Mouse (Mus musculus): Measurements from ENCODE around the gene D130052B06Rik. TPM values are rescaled to one million over a fixed set of nuclear protein-coding genes. Genes with fewer than 3 reads are reported as not detected.
A peak's percentile ranks its signal among the peaks of the same experiment; 100 is the strongest.

Gene D130052B06Rik
- polyA plus RNA-seq, 1 experiment from 2014 or later, result not detected

GRCm38 (mm10) chr11:33654485-33654884, 55.4 kb downstream of the D130052B06Rik start:
- ATAC-seq (ENCODE audit: low read depth), result no peak
- H3K4me1 ChIP-seq (ENCODE audit: control insufficient read depth, insufficient read depth, low read length), result peaks cover 3% of the 10 kb centered on the region; the same call in 1 of the 2 replicates
- no peak overlapping the region for H3K4me2 ChIP-seq (ENCODE audit: low read depth, low read length)
- no peak overlapping the region for H3K9ac ChIP-seq (replicated peaks; ENCODE audit: low read depth, low read length)
- H3K36me3 ChIP-seq (ENCODE audit: control insufficient read depth, insufficient read depth, low read length), result no peaks in the 10 kb centered on the region
- H3K4me3 ChIP-seq (ENCODE audit: low read depth, low read length), result no peak overlapping the region
- 83% methylated on average over 2 of the region's 2 CpGs for WGBS
- H3K9me3 ChIP-seq (ENCODE audit: control insufficient read depth, low read length), result no peaks in the 10 kb centered on the region
- H3K27ac ChIP-seq (ENCODE audit: low read depth, low read length), result no peak overlapping the region
- no peaks in the 10 kb centered on the region for H3K27me3 ChIP-seq (ENCODE audit: control insufficient read depth, insufficient read depth, low read length)

GRCm38 (mm10) chr11:33655221-33655620, 56.1 kb downstream of the D130052B06Rik start:
- no peaks in the 10 kb centered on the region for H3K36me3 ChIP-seq (ENCODE audit: control insufficient read depth, insufficient read depth, low read length)
- H3K9ac ChIP-seq (replicated peaks; ENCODE audit: low read depth, low read length), result no peak overlapping the region
- WGBS, result 75% methylated on average over 3 of the region's 3 CpGs
- H3K27ac ChIP-seq (ENCODE audit: low read depth, low read length), result no peak overlapping the region
- no peak overlapping the region for H3K4me2 ChIP-seq (ENCODE audit: low read depth, low read length)
- H3K9me3 ChIP-seq (ENCODE audit: control insufficient read depth, low read length), result no peaks in the 10 kb centered on the region
- peaks cover 3% of the 10 kb centered on the region; the same call in 1 of the 2 replicates for H3K4me1 ChIP-seq (ENCODE audit: control insufficient read depth, insufficient read depth, low read length)
- H3K27me3 ChIP-seq (ENCODE audit: control insufficient read depth, insufficient read depth, low read length), result no peaks in the 10 kb centered on the region
- ATAC-seq (ENCODE audit: low read depth), result no peak
- no peak overlapping the region for H3K4me3 ChIP-seq (ENCODE audit: low read depth, low read length)

- 79% methylated on average over 7 of the region's 7 CpGs for WGBS
- no peak for ATAC-seq (ENCODE audit: low read depth)
- Histone ChIP-seq H3K4me3 (ENCODE audit: low read depth, low read length) (no peak overlapping the region), H3K9me3 (ENCODE audit: control insufficient read depth, low read length) (no peaks in the 10 kb centered on the region), H3K27me3 (ENCODE audit: control insufficient read depth, insufficient read depth, low read length) (no peaks in the 10 kb centered on the region), H3K4me1 (ENCODE audit: control insufficient read depth, insufficient read depth, low read length) (peaks cover 3% of the 10 kb centered on the region; the same call in 1 of the 2 replicates), H3K9ac (replicated peaks; ENCODE audit: low read depth, low read length) (no peak overlapping the region), H3K27ac (ENCODE audit: low read depth, low read length) (no peak overlapping the region), H3K36me3 (ENCODE audit: control insufficient read depth, insufficient read depth, low read length) (no peaks in the 10 kb centered on the region), H3K4me2 (ENCODE audit: low read depth, low read length) (no peak overlapping the region)
Measured at GRCm38 (mm10) chr11:33655861-33656593, 56.9 kb downstream of the D130052B06Rik start.

GRCm38 (mm10) chr11:33660016-33660913, 61.2 kb downstream of the D130052B06Rik start:
- Histone ChIP-seq H3K4me2 (ENCODE audit: low read depth, low read length) (no peak overlapping the region), H3K27me3 (ENCODE audit: control insufficient read depth, insufficient read depth, low read length) (no peaks in the 10 kb centered on the region), H3K36me3 (ENCODE audit: control insufficient read depth, insufficient read depth, low read length) (no peaks in the 10 kb centered on the region), H3K4me3 (ENCODE audit: low read depth, low read length) (no peak overlapping the region), H3K27ac (ENCODE audit: low read depth, low read length) (no peak overlapping the region), H3K4me1 (ENCODE audit: control insufficient read depth, insufficient read depth, low read length) (peaks cover 3% of the 10 kb centered on the region; the same call in 1 of the 2 replicates), H3K9ac (replicated peaks; ENCODE audit: low read depth, low read length) (no peak overlapping the region), H3K9me3 (ENCODE audit: control insufficient read depth, low read length) (no peaks in the 10 kb centered on the region)
- WGBS, result 76% methylated on average over 13 of the region's 13 CpGs
- peak; percentile 52; the same call in 1 of the 2 replicates for ATAC-seq (ENCODE audit: low read depth)

- Histone ChIP-seq H3K9ac (replicated peaks; ENCODE audit: low read depth, low read length) (no peak overlapping the region), H3K4me1 (ENCODE audit: control insufficient read depth, insufficient read depth, low read length) (peaks cover 9% of the 10 kb centered on the region; the same call in 1 of the 2 replicates), H3K27me3 (ENCODE audit: control insufficient read depth, insufficient read depth, low read length) (no peaks in the 10 kb centered on the region), H3K27ac (ENCODE audit: low read depth, low read length) (no peak overlapping the region), H3K36me3 (ENCODE audit: control insufficient read depth, insufficient read depth, low read length) (no peaks in the 10 kb centered on the region), H3K4me2 (ENCODE audit: low read depth, low read length) (no peak overlapping the region), H3K9me3 (ENCODE audit: control insufficient read depth, low read length) (no peaks in the 10 kb centered on the region), H3K4me3 (ENCODE audit: low read depth, low read length) (no peak overlapping the region)
- WGBS, result 88% methylated on average over 2 of the region's 2 CpGs
- no peak for ATAC-seq (ENCODE audit: low read depth)
Measured at GRCm38 (mm10) chr11:33663599-33663998, 64.5 kb downstream of the D130052B06Rik start.

- Histone ChIP-seq H3K4me3 (ENCODE audit: low read depth, low read length) (no peak overlapping the region), H3K4me1 (ENCODE audit: control insufficient read depth, insufficient read depth, low read length) (peaks cover 27% of the 10 kb centered on the region), H3K27ac (ENCODE audit: low read depth, low read length) (no peak overlapping the region; the same call in 1 of the 2 replicates), H3K9me3 (ENCODE audit: control insufficient read depth, low read length) (no peaks in the 10 kb centered on the region), H3K4me2 (ENCODE audit: low read depth, low read length) (no peak overlapping the region), H3K36me3 (ENCODE audit: control insufficient read depth, insufficient read depth, low read length) (no peaks in the 10 kb centered on the region), H3K27me3 (ENCODE audit: control insufficient read depth, insufficient read depth, low read length) (no peaks in the 10 kb centered on the region), H3K9ac (replicated peaks; ENCODE audit: low read depth, low read length) (no peak overlapping the region)
- WGBS, result 49% methylated on average over 6 of the region's 6 CpGs
- no peak for ATAC-seq (ENCODE audit: low read depth)
Measured at GRCm38 (mm10) chr11:33668376-33668775, 69.3 kb downstream of the D130052B06Rik start.

- Histone ChIP-seq H3K27ac (ENCODE audit: low read depth, low read length) (peak overlapping the region; percentile 77), H3K27me3 (ENCODE audit: control insufficient read depth, insufficient read depth, low read length) (no peaks in the 10 kb centered on the region), H3K36me3 (ENCODE audit: control insufficient read depth, insufficient read depth, low read length) (no peaks in the 10 kb centered on the region), H3K4me1 (ENCODE audit: control insufficient read depth, insufficient read depth, low read length) (peaks cover 27% of the 10 kb centered on the region), H3K4me3 (ENCODE audit: low read depth, low read length) (no peak overlapping the region), H3K4me2 (ENCODE audit: low read depth, low read length) (no peak overlapping the region; the same call in 1 of the 2 replicates), H3K9ac (replicated peaks; ENCODE audit: low read depth, low read length) (no peak overlapping the region), H3K9me3 (ENCODE audit: control insufficient read depth, low read length) (no peaks in the 10 kb centered on the region)
- ATAC-seq (ENCODE audit: low read depth), result peak; percentile 84
- 31% methylated on average over 10 of the region's 10 CpGs for WGBS
Measured at GRCm38 (mm10) chr11:33670105-33670965, 71.2 kb downstream of the D130052B06Rik start.

Data from neural tube, embryonic 14.5 days (tissue).